Mouse (Mus musculus): Measurements from ENCODE around the gene Trhde.
A peak's percentile ranks its signal among the peaks of the same experiment; 100 is the strongest.

The Trhde gene

GRCm38 (mm10) chr10:114802161-114802651 lies at the start of gene Trhde:
TSS of gene Trhde (minus strand) at chr10:114802307.
- peak in 1 of 2 experiments; percentile 5 for DNase-seq

- no peak for DNase-seq
These were observed 39.9 kb upstream of the Trhde start for GRCm38 (mm10) chr10:114841966-114842365.

- no peak for DNase-seq
These were observed 39.3 kb upstream of the Trhde start for GRCm38 (mm10) chr10:114841440-114841839.

- DNase-seq: no peak
These were observed 29.2 kb upstream of the Trhde start for GRCm38 (mm10) chr10:114831313-114831712.

- DNase-seq: no peak
These were observed 6.7 kb upstream of the Trhde start for GRCm38 (mm10) chr10:114808799-114809198.

- peak; percentile 28 to 29 for DNase-seq
These were observed 3.8 kb upstream of the Trhde start for GRCm38 (mm10) chr10:114805884-114806283.

- peak; percentile 41 to 54 for DNase-seq
These were observed 498 bp downstream of the Trhde start for GRCm38 (mm10) chr10:114801457-114802160.

GRCm38 (mm10) chr10:114800331-114801304 lies 1.5 kb downstream of the Trhde start:
- DNase-seq: peak; percentile 5 to 6

GRCm38 (mm10) chr10:114799481-114799880 lies 2.6 kb downstream of the Trhde start:
- no peak for DNase-seq

GRCm38 (mm10) chr10:114798788-114799187 lies 3.3 kb downstream of the Trhde start:
- DNase-seq: no peak

GRCm38 (mm10) chr10:114798218-114798617 lies 3.9 kb downstream of the Trhde start:
- no peak for DNase-seq

- no peak for DNase-seq
These were observed 4.4 kb downstream of the Trhde start for GRCm38 (mm10) chr10:114797664-114798063.

GRCm38 (mm10) chr10:114796872-114797271 lies 5.2 kb downstream of the Trhde start:
- no peak for DNase-seq

GRCm38 (mm10) chr10:114794214-114794613 lies 7.9 kb downstream of the Trhde start:
- DNase-seq: no peak

GRCm38 (mm10) chr10:114765914-114766313 lies 36.2 kb downstream of the Trhde start:
- DNase-seq: no peak

- DNase-seq: no peak
These were observed 40.0 kb downstream of the Trhde start for GRCm38 (mm10) chr10:114762125-114762524.

- DNase-seq: no peak
These were observed 42.9 kb downstream of the Trhde start for GRCm38 (mm10) chr10:114759240-114759639.

GRCm38 (mm10) chr10:114758614-114759013 lies 43.5 kb downstream of the Trhde start:
- DNase-seq: no peak

- DNase-seq: peak in 1 of 2 experiments; percentile 11
These were observed 59.1 kb downstream of the Trhde start for GRCm38 (mm10) chr10:114742755-114743705.

GRCm38 (mm10) chr10:114739916-114740315 lies 62.2 kb downstream of the Trhde start:
- DNase-seq: no peak

GRCm38 (mm10) chr10:114737581-114737980 lies 64.5 kb downstream of the Trhde start:
- no peak for DNase-seq

GRCm38 (mm10) chr10:114736377-114736776 lies 65.7 kb downstream of the Trhde start:
- DNase-seq: no peak

All from kidney, postnatal 4 days (tissue).